Mouse (Mus musculus) thymus, postnatal 25 days (tissue): ENCODE data around the gene Gpr180.

Source experiments
- DNase-seq: peaks from one replicate; pipeline ENCODE4 v3.0.0; 2022

The Gpr180 gene

DNA sequence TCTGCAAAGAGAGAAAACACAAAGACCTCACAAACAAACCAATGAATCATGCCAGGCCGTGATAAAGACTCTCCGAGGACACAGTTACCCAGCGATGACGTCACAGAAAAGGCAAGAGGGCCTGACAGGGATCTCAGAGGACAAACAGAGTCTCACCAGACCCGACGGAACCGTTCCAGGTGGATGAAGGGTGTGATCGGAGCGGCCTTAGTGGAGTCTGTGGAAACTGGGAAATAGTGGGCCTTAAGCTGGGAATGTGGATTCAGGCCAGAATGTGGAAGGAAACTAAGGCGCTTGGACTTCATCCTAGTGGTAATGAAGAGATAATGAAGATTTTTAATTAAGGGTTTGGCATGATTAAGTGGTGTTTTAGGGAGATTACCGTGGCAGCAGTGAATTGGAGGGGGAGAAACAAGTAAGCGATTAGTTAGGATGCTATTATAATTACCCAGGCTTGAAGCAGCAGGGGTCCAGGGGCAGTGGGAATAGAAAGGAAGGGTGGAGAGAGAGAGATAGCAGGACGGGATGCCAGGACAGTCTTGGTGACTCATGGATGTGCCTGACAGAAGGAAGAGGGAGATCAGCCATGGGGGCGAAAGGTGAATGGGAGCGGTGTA lies 75.3 kb downstream of the Gpr180 start:
- DNase-seq = no peak
